Mouse (Mus musculus) CH12.LX (cell line): ENCODE measurements around the gene Ccdc92.

Experiments
- CHD2 ChIP-seq: IDR thresholded peaks from 2 replicates; pipeline ENCODE4 v1.6.1; 2011; ENCODE audit warnings: low read length, improper control_type of control experiment
- CTCF ChIP-seq, 2 experiments: IDR thresholded peaks in 1 of 2; conservative IDR thresholded peaks in 1 of 2; 2 replicates each; pipeline ENCODE4 v1.5.1; 2011 to 2012; ENCODE audit warnings: low read depth in 2 of 2, low read length in 2 of 2, improper control_type of control experiment in 1 of 2, inconsistent platforms in 1 of 2, mild to moderate bottlenecking in 1 of 2, moderate library complexity in 1 of 2
- EP300 ChIP-seq: IDR thresholded peaks from 2 replicates; pipeline ENCODE4 v1.6.1; 2011; ENCODE audit warnings: low read length, improper control_type of control experiment
- HCFC1 ChIP-seq: IDR thresholded peaks from 2 replicates; pipeline ENCODE4 v1.6.1; 2012; ENCODE audit warnings: low read depth, mild to moderate bottlenecking, inconsistent platforms, low read length, improper control_type of control experiment
- NRF1 ChIP-seq: IDR thresholded peaks from 2 replicates; pipeline ENCODE4 v1.6.1; 2014; ENCODE audit warnings: low read depth, mild to moderate bottlenecking, inconsistent platforms, low read length, improper control_type of control experiment, moderate library complexity
- POLR2AphosphoS2 ChIP-seq: IDR thresholded peaks from 2 replicates; pipeline ENCODE4 v1.6.1; 2011; ENCODE audit warnings: low read depth, low read length, improper control_type of control experiment
- USF1 ChIP-seq: IDR thresholded peaks from 2 replicates; pipeline ENCODE4 v1.6.1; 2014; ENCODE audit warnings: low read depth, mild to moderate bottlenecking, inconsistent platforms, low read length, improper control_type of control experiment
- ZMIZ1 ChIP-seq: IDR thresholded peaks from 2 replicates; pipeline ENCODE4 v1.6.1; 2012; ENCODE audit warnings: low read depth, mild to moderate bottlenecking, inconsistent platforms, low read length, improper control_type of control experiment

- no peak for TF ChIP-seq POLR2AphosphoS2
- 0 out of 4 replicates have a peak, but pooled peaks of 1 of the 2 experiments have one; percentile 5 for TF ChIP-seq CTCF (conservative IDR thresholded peaks at IDR 0.05 in 1 of 2, IDR thresholded peaks at IDR 0.05 in 1 of 2; ENCODE audit: low read depth in 2 of 2, low read length in 2 of 2)
- no peak for TF ChIP-seq EP300
- no peak for TF ChIP-seq HCFC1
- TF ChIP-seq NRF1 = no peak
- no peak for TF ChIP-seq USF1
- no peak for TF ChIP-seq CHD2
- TF ChIP-seq ZMIZ1 = no peak
Observed at GRCm38 (mm10) chr5:124900738-124901490, 38.7 kb upstream of the Ccdc92 start.
